Mouse (Mus musculus): ENCODE results near the gene Cpa1.

DNA sequence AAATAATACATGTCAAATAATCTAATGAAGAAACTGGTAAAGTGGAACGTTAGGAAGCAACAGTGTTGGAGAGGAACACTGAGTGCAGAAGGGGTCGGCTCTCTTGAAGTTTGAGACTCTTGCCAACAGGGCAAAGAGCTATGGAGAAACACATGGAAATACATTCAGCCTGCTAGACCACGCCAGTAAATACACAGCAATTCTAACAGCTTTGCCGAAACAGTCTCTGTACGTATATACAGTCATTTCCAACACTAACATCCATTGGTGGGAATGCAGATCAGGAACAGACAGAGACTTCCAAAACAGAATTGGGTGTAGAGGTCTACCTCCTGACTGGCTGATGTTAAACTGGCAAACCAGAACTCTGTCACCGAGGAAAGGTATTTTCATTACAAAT, 14.5 kb downstream of the Cpa1 start:
- no peak for TF ChIP-seq POLR2A (IDR thresholded peaks at IDR 0.05; ENCODE audit: control insufficient read depth in 1 of 2, insufficient read depth in 1 of 2, low read depth in 1 of 2, low read length in 2 of 2, poor library complexity in 1 of 2)
- TF ChIP-seq CTCF (IDR thresholded peaks at IDR 0.05 in 2 of 3, conservative IDR thresholded peaks at IDR 0.05 in 1 of 3; ENCODE audit: control insufficient read depth in 1 of 3, insufficient read depth in 1 of 3, low read depth in 2 of 3, low read length in 3 of 3, poor library complexity in 1 of 3, severe bottlenecking in 1 of 3) = no peak
- no peak for TF ChIP-seq CHD2 (IDR thresholded peaks at IDR 0.05; ENCODE audit: low read length)
- no peak for TF ChIP-seq TBP (IDR thresholded peaks at IDR 0.05; ENCODE audit: low read depth, low read length)
- no peak for TF ChIP-seq EP300 (IDR thresholded peaks at IDR 0.05; ENCODE audit: low read depth in 1 of 2, low read length in 2 of 2)
- TF ChIP-seq MXI1 (IDR thresholded peaks at IDR 0.05; ENCODE audit: low read depth, low read length) = no peak
- no peak for TF ChIP-seq USF2 (IDR thresholded peaks at IDR 0.05; ENCODE audit: borderline replicate concordance in 1 of 2, insufficient read depth in 1 of 2, low read depth in 1 of 2, low read length in 2 of 2)
- no peak for TF ChIP-seq GABPA (IDR thresholded peaks at IDR 0.05; ENCODE audit: low read depth, low read length)
- TF ChIP-seq GATA1 (IDR thresholded peaks at IDR 0.05; ENCODE audit: low read depth, low read length) = no peak
